Mouse (Mus musculus): ENCODE measurements around the gene Rbm4.

GRCm38 (mm10) chr19:4739053-4739452 lies 54.6 kb downstream of the Rbm4 start:
- no peak for TF ChIP-seq CTCF (IDR thresholded peaks at IDR 0.05; ENCODE audit: low read depth, low read length)
- no peak for TF ChIP-seq POLR2A (IDR thresholded peaks at IDR 0.05; ENCODE audit: insufficient read depth, low read length)
